Mouse (Mus musculus) erythroblast, embryonic 14.5 days (primary cell): Measurements from ENCODE around the gene Apol9a. TPM values are rescaled to one million over a fixed set of nuclear protein-coding genes. Genes with fewer than 3 reads are reported as not detected.

Source experiments
- H3K27me3 ChIP-seq: 2 replicates; pipeline ENCODE4 v1.6.1; 2012; ENCODE audit warnings: inconsistent platforms; ENCODE audit not compliant: control insufficient read depth
- H3K36me3 ChIP-seq: 2 replicates; pipeline ENCODE4 v1.6.1; 2012; ENCODE audit warnings: mild to moderate bottlenecking, inconsistent platforms; ENCODE audit not compliant: control insufficient read depth
- H3K4me1 ChIP-seq: 2 replicates; pipeline ENCODE4 v1.6.1; 2012; ENCODE audit warnings: inconsistent platforms; ENCODE audit not compliant: control insufficient read depth
- H3K4me3 ChIP-seq: replicated peaks from 2 replicates; pipeline ENCODE3; 2012; ENCODE audit warnings: moderate library complexity, mild to moderate bottlenecking, inconsistent platforms
- H3K9me3 ChIP-seq: 2 replicates; pipeline ENCODE4 v1.6.1; 2012; ENCODE audit warnings: low read length, inconsistent platforms, mixed read lengths; ENCODE audit not compliant: control insufficient read depth
- GATA1 ChIP-seq: IDR thresholded peaks from 2 replicates; pipeline ENCODE4 v1.6.1; 2012; ENCODE audit warnings: low read length, inconsistent platforms, mixed read lengths
- TAL1 ChIP-seq: IDR thresholded peaks from 3 replicates; pipeline ENCODE4 v1.6.1; 2012; ENCODE audit warnings: low read length, inconsistent platforms, mixed read lengths
- polyA plus RNA-seq: library from polyadenylated mRNA; stranded (reverse); fragments of >175 nt; gene quantifications from 2 replicates; pipeline ENCODE4 v1.2.3, GENCODE M21; 2012

Gene Apol9a
- polyA plus RNA-seq, 1 experiment, result not detected

DNA sequence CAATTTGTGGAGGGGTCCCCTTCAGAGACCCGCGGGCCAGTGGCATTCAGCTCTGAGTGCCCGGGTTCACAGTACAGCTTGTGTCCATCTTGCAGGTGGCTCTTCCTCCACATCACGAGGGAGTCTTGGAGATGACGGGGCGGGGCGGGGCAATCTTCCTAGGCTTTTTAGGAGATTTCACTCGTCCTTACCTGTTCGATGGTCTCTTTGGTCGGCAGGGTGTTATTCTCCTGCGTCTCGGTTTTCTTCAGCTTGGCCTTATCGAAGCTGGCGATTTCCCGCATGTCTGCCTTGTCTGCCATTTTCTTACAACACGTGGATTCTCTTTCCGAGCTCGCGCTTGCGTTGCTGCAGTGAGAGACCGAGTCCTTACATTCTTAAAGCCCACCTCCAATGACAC, 41.0 kb downstream of the Apol9a start:
- Histone ChIP-seq H3K4me1 (no peaks in the 10 kb centered on the region), H3K36me3 (no peaks in the 10 kb centered on the region), H3K27me3 (peaks cover 3% of the 10 kb centered on the region; the same call in 1 of the 2 replicates), H3K9me3 (no peaks in the 10 kb centered on the region), H3K4me3 (no peak overlapping the region)
- TF ChIP-seq TAL1 (no peak), GATA1 (no peak)

DNA sequence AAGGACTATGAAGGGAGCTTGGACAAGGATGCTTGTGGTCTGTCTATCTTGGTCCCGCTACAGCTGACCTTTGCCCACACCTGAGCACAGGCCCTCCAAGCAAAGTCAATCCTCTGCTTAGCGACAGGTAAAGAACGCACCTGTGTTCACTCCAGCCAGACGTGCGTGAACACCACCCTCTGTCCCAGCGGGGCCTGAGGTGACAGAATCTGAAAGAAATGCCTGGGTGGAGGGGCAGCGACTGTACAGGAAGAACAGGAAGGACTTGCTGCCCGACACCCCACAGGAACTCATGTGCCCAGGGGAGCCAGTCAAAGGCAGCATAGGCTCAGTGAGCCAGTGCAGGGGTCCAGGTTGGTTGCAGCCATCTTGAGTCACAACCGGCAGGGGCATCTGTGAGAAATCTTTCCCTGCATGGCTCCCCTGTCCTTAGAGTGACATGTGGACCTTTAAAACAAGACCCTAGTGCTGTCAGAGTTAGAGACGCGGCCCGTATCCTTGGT, 42.1 kb downstream of the Apol9a start:
- Histone ChIP-seq H3K4me1 (no peaks in the 10 kb centered on the region), H3K4me3 (no peak overlapping the region), H3K27me3 (peaks cover 3% of the 10 kb centered on the region; the same call in 1 of the 2 replicates), H3K9me3 (no peaks in the 10 kb centered on the region), H3K36me3 (no peaks in the 10 kb centered on the region)
- TF ChIP-seq GATA1 (no peak), TAL1 (no peak)

GRCm38 (mm10) chr15:77368148-77368547, 42.8 kb downstream of the Apol9a start:
- H3K4me3 ChIP-seq, result no peak overlapping the region
- peaks cover 3% of the 10 kb centered on the region; the same call in 1 of the 2 replicates for H3K27me3 ChIP-seq

GRCm38 (mm10) chr15:77367504-77367903, 43.4 kb downstream of the Apol9a start:
- Histone ChIP-seq H3K4me3 (no peak overlapping the region), H3K27me3 (peaks cover 3% of the 10 kb centered on the region; the same call in 1 of the 2 replicates), H3K9me3 (no peaks in the 10 kb centered on the region), H3K4me1 (no peaks in the 10 kb centered on the region), H3K36me3 (no peaks in the 10 kb centered on the region)
- TF ChIP-seq TAL1 (no peak), GATA1 (no peak)

More at GRCm38 (mm10) chr15:77368148-77368547, 42.8 kb downstream of the Apol9a start:
- no peaks in the 10 kb centered on the region for H3K36me3 ChIP-seq
- H3K9me3 ChIP-seq, result no peaks in the 10 kb centered on the region
- TF ChIP-seq TAL1 (no peak), GATA1 (no peak)
- no peaks in the 10 kb centered on the region for H3K4me1 ChIP-seq

DNA sequence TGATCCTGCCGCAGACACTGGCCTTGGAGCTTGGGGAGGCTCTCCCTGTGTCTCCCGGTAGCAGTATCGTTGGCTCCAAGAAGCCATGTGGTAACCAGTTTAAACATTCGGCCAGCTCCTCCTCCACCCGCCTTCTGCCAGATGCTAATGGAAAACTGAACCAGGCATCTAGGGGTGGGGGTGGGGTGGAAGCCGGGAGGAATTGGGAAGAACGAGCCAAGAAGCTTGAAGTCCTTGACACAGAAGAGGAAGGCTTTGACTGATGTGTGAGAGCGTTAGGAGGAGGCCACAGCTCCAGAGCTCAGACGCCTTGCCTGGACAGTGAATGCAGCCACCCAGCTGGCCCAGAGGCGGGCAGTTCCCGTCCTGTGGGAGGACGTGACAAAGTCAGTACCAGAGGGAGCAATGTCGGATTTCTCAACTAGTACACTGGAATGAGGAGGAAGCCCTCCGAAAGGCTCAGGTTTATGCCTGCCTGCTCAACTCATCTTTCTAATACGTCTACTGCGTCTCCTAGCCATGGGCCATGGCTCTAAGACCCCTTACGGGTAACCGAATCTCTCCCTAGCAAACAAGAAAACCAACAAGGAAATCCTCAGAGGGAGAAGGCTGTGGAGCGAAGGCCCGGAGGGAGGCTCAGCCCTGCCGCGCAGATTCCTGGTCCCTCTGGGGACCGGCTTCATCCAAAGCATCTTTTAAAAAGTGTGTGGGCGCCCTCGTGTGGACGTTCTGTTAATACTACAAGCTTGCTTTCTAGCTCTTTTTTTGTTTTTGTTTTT, 44.0 kb downstream of the Apol9a start:
- peaks cover 3% of the 10 kb centered on the region; the same call in 1 of the 2 replicates for H3K27me3 ChIP-seq
- H3K4me1 ChIP-seq, result no peaks in the 10 kb centered on the region
- H3K4me3 ChIP-seq, result no peak overlapping the region
- TF ChIP-seq GATA1 (no peak), TAL1 (no peak)
- H3K36me3 ChIP-seq, result no peaks in the 10 kb centered on the region
- H3K9me3 ChIP-seq, result no peaks in the 10 kb centered on the region

DNA sequence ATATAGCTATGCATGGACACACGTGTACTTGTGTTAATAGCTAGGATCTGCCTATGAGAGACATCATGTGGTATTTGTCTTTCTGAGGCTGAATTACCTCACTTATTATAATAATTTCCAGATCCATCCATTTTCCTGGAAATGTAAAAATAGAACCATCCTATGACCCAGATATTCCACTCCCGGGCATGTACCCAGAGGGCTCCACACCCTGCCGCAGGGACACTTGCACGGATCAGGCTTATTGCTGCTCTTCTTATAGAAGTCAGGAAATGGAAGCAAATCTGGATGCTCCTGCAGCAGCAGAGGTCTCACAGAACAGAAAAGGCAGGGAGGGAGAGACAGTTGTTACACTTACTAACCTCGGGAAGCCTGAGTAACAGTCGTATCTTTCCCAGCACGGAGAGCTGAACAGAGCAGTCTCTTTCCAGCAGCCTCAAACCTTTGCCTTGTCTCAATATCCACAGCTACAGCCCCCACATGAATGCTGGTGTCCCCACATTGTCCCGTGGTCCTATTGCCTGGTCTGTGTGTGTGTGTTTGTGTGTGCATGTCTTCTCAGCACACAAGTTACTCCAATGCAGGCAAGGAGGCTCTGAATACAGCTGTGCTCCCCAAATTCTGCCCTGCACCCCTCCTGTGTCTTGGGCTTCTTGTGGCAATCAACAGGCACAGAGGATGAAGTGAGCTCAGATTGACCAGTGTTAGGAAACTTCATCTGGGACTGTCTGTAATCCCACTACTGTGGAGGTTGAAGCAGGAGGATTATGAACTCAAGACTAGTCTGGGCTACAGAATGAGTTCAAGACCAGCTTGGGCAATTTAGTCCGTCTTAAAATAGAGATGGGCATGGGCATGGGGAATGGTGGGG, 45.0 kb downstream of the Apol9a start:
- TF ChIP-seq TAL1 (no peak), GATA1 (no peak)
- no peak overlapping the region for H3K4me3 ChIP-seq

GRCm38 (mm10) chr15:77364026-77364425, 46.9 kb downstream of the Apol9a start:
- TF ChIP-seq TAL1 (no peak), GATA1 (no peak)

More for the DNA sequence above, 45.0 kb downstream of the Apol9a start:
- Histone ChIP-seq H3K9me3 (no peaks in the 10 kb centered on the region), H3K36me3 (no peaks in the 10 kb centered on the region), H3K27me3 (peaks cover 3% of the 10 kb centered on the region; the same call in 1 of the 2 replicates), H3K4me1 (no peaks in the 10 kb centered on the region)

GRCm38 (mm10) chr15:77363578-77363977, 47.4 kb downstream of the Apol9a start:
- Histone ChIP-seq H3K27me3 (peaks cover 6% of the 10 kb centered on the region; the same call in 1 of the 2 replicates), H3K4me3 (no peak overlapping the region), H3K9me3 (no peaks in the 10 kb centered on the region), H3K36me3 (no peaks in the 10 kb centered on the region), H3K4me1 (peaks cover 2% of the 10 kb centered on the region)
- TF ChIP-seq TAL1, result no peak
- TF ChIP-seq GATA1, result no peak

More at GRCm38 (mm10) chr15:77364026-77364425, 46.9 kb downstream of the Apol9a start:
- no peak overlapping the region for H3K4me3 ChIP-seq
- H3K9me3 ChIP-seq, result no peaks in the 10 kb centered on the region
- no peaks in the 10 kb centered on the region for H3K4me1 ChIP-seq
- peaks cover 6% of the 10 kb centered on the region; the same call in 1 of the 2 replicates for H3K27me3 ChIP-seq
- H3K36me3 ChIP-seq, result no peaks in the 10 kb centered on the region
